Mouse (Mus musculus) C2C12 (cell line): ENCODE data around the gene Pid1.

Experiments
- CTCF ChIP-seq: IDR thresholded peaks from one replicate; pipeline ENCODE4 v1.5.1; 2011; ENCODE audit not compliant: control insufficient read depth, insufficient read depth, insufficient read length
- FOSL1 ChIP-seq: IDR thresholded peaks from one replicate; pipeline ENCODE4 v1.8.0; 2011; ENCODE audit warnings: mild to moderate bottlenecking, low read length; ENCODE audit not compliant: poor library complexity, insufficient read depth, severe bottlenecking
- MAX ChIP-seq: IDR thresholded peaks from one replicate; pipeline ENCODE4 v1.6.1; 2011; ENCODE audit warnings: mild to moderate bottlenecking, control low read depth
- MYOD1 ChIP-seq: IDR thresholded peaks from one replicate; pipeline ENCODE4 v1.6.1; 2011; ENCODE audit warnings: low read depth; ENCODE audit not compliant: control insufficient read depth, insufficient read length
- MYOG ChIP-seq: IDR thresholded peaks from one replicate; pipeline ENCODE4 v1.6.1; 2011; ENCODE audit not compliant: control insufficient read depth, insufficient read length; ENCODE audit errors: extremely low read depth
- USF1 ChIP-seq: IDR thresholded peaks from one replicate; pipeline ENCODE4 v1.6.1; 2011; ENCODE audit warnings: low read depth, mild to moderate bottlenecking, control low read depth, moderate library complexity

- TF ChIP-seq CTCF: no peak
- TF ChIP-seq USF1: no peak
- no peak for TF ChIP-seq MYOG
- TF ChIP-seq MAX: no peak
- no peak for TF ChIP-seq FOSL1
- TF ChIP-seq MYOD1: no peak
Observed at GRCm38 (mm10) chr1:84247111-84247510, 116.9 kb downstream of the Pid1 start.
